ENCODE assay signal across 10 mouse cellular contexts in genomic region chr5:110363822-110364545, GRCm38 (mm10). TPM values are rescaled to one million over a fixed set of nuclear protein-coding genes. Genes with fewer than 3 reads are reported as not detected.
DNase-seq lines count a peak whose midpoint lies in the region; ATAC-seq and TF ChIP-seq lines count a peak whose summit lies in the region.
"Had no signal": no experiment of that assay in that cellular context is flagged by ENCODE, and none has a peak within 500 bp of the region (broad histone marks: within the 10 kb centered on the region; RNA-seq: fewer than 3 reads in every experiment).

No protein-coding gene starts in this region.

- WGBS in cerebellum, adult 2 months, result 77% methylated on average over 11 of the region's 11 CpGs
- 85% methylated on average over 11 of the region's 11 CpGs for WGBS in thymus, adult 2 months
- 59% methylated on average over 11 of the region's 11 CpGs for WGBS in liver, embryonic 12.5 days (ENCODE audit: insufficient replicate concordance)
- 54% methylated on average over 11 of the region's 11 CpGs for WGBS in stomach, postnatal 0 days

- no peak for TF ChIP-seq CTCF in cerebellum, adult 2 months (IDR thresholded peaks at IDR 0.05; ENCODE audit: borderline replicate concordance, insufficient read depth, low read depth, low read length)
- 0 out of 2 replicates have a peak, but pooled peaks have one; percentile 1 for TF ChIP-seq CTCF in thymus, adult 2 months (IDR thresholded peaks at IDR 0.05; ENCODE audit: borderline replicate concordance, control insufficient read depth, extremely low read depth, insufficient read depth, low read length, poor library complexity)
- TF ChIP-seq CTCF in stomach, postnatal 0 days (IDR thresholded peaks at IDR 0.05; ENCODE audit: low read depth), result peak; percentile 20; the same call in 1 of the 2 replicates

- H3K36me3 ChIP-seq in thymus, adult 2 months (ENCODE audit: control insufficient read depth, insufficient read depth, low read length), result no peaks in the 10 kb centered on the region
- H3K36me3 ChIP-seq in liver, embryonic 12.5 days, result peaks cover 11% of the 10 kb centered on the region
- H3K36me3 ChIP-seq in stomach, postnatal 0 days (ENCODE audit: control insufficient read depth, insufficient read depth, low read length), result peaks cover 4% of the 10 kb centered on the region; the same call in 1 of the 2 replicates

- no peak overlapping the region for H3K27ac ChIP-seq in cerebellum, adult 2 months (ENCODE audit: insufficient read depth, low read length)
- H3K27ac ChIP-seq in thymus, adult 2 months (ENCODE audit: control insufficient read depth, insufficient read depth, low read length), result no peak overlapping the region
- no peak overlapping the region for H3K27ac ChIP-seq in liver, embryonic 12.5 days
- H3K27ac ChIP-seq in stomach, postnatal 0 days (replicated peaks), result peak overlapping the region; percentile 40; the same call in 1 of the 2 replicates

- no peak for ATAC-seq in liver, embryonic 12.5 days
- ATAC-seq in stomach, postnatal 0 days (ENCODE audit: low FRiP score, low TSS enrichment), result peak; percentile 10; the same call in 1 of the 2 replicates

- peak overlapping the region; percentile 85 for H3K4me2 ChIP-seq in liver, embryonic 12.5 days
- H3K4me2 ChIP-seq in stomach, postnatal 0 days (replicated peaks; ENCODE audit: low read depth), result peak overlapping the region; percentile 88

- H3K9me3 ChIP-seq in liver, embryonic 12.5 days (replicated peaks), result no peaks in the 10 kb centered on the region
- H3K9me3 ChIP-seq in stomach, postnatal 0 days (ENCODE audit: control insufficient read depth, low read length), result no peaks in the 10 kb centered on the region

- H3K4me3 ChIP-seq in cerebellum, adult 2 months (replicated peaks; ENCODE audit: insufficient read depth, low read depth, low read length), result no peak overlapping the region
- H3K4me3 ChIP-seq in thymus, adult 2 months (ENCODE audit: control insufficient read depth, insufficient read depth, low read length), result no peak overlapping the region
- peak overlapping the region; percentile 51 for H3K4me3 ChIP-seq in liver, embryonic 12.5 days
- peak overlapping the region; percentile 50; the same call in 1 of the 2 replicates for H3K4me3 ChIP-seq in stomach, postnatal 0 days (ENCODE audit: low read depth, low read length)

- no peak for TF ChIP-seq EP300 in stomach, postnatal 0 days (optimal IDR thresholded peaks at IDR 0.05)

- TF ChIP-seq POLR2A in cerebellum, adult 2 months (IDR thresholded peaks at IDR 0.05; ENCODE audit: borderline replicate concordance, insufficient read depth, low read length), result no peak
- TF ChIP-seq POLR2A in thymus, adult 2 months (IDR thresholded peaks at IDR 0.05; ENCODE audit: control insufficient read depth, extremely low read depth, insufficient read depth, low read length, poor library complexity), result no peak

- peaks cover 4% of the 10 kb centered on the region for H3K4me1 ChIP-seq in cerebellum, adult 2 months (ENCODE audit: control insufficient read depth, insufficient read depth, low read length)
- H3K4me1 ChIP-seq in thymus, adult 2 months (replicated peaks; ENCODE audit: control insufficient read depth, insufficient read depth, low read length), result peaks cover 9% of the 10 kb centered on the region
- H3K4me1 ChIP-seq in liver, embryonic 12.5 days, result peaks cover 11% of the 10 kb centered on the region
- no peaks in the 10 kb centered on the region for H3K4me1 ChIP-seq in stomach, postnatal 0 days (replicated peaks; ENCODE audit: control insufficient read depth, insufficient read depth)

- no peaks in the 10 kb centered on the region for H3K27me3 ChIP-seq in cerebellum, adult 2 months (ENCODE audit: control insufficient read depth, insufficient read depth, low read length)
- no peaks in the 10 kb centered on the region; the same call in 1 of the 2 replicates for H3K27me3 ChIP-seq in thymus, adult 2 months (ENCODE audit: control insufficient read depth, insufficient read depth, low read length)
- peaks cover 39% of the 10 kb centered on the region for H3K27me3 ChIP-seq in liver, embryonic 12.5 days (replicated peaks)
- no peaks in the 10 kb centered on the region for H3K27me3 ChIP-seq in stomach, postnatal 0 days (ENCODE audit: control insufficient read depth, insufficient read depth, low read length)

- peak; percentile 18 for DNase-seq in cerebellum, adult 8-10 months
- no peak for DNase-seq in cerebellum, adult 2 months
- no peak for DNase-seq in thymus, adult 2 months
- no peak for DNase-seq in thymus, postnatal 4 days
- no peak for DNase-seq in stomach, postnatal 0 days (ENCODE audit: low spot score)
- DNase-seq in urinary bladder, postnatal 25 days (ENCODE audit: low spot score), result no peak
- DNase-seq in urinary bladder, postnatal 14 days (ENCODE audit: low spot score), result no peak

- no peak overlapping the region; the same call in 1 of the 2 replicates for H3K9ac ChIP-seq in liver, embryonic 12.5 days
- peak overlapping the region; percentile 66; the same call in 1 of the 2 replicates for H3K9ac ChIP-seq in stomach, postnatal 0 days (ENCODE audit: low read length)

RNA-seq across cellular contexts. Expression of gene Lrcol1, which starts 19.5 kb away (rescaled TPM):
- polyA plus RNA-seq in cerebellum, adult 2 months (2012; rRNA removed), result not detected in 2 replicates
- polyA plus RNA-seq in thymus, adult 2 months (2012; rRNA removed), result 0.28 and 0.73 TPM in 2 replicates
- not detected in 2 replicates for polyA plus RNA-seq in liver, embryonic 12.5 days (2016; fragmentation: Nextera tagmentation; extraction: Ambion mirVana)
- not detected in 2 replicates for polyA plus RNA-seq in stomach, postnatal 0 days (2015; fragmentation: Nextera tagmentation; extraction: Ambion mirVana)
- polyA plus RNA-seq: C2C12; erythroblast, embryonic 14.5 days had no signal

RNA-seq across cellular contexts. Expression of gene P2rx2, which starts 21.0 kb away (rescaled TPM):
- 0.26 and 0.32 TPM in 2 replicates for polyA plus RNA-seq in cerebellum, adult 2 months (2012; rRNA removed)
- polyA plus RNA-seq in thymus, adult 2 months (2012; rRNA removed), result 0.77 and 0.84 TPM in 2 replicates
- polyA plus RNA-seq in liver, embryonic 12.5 days (2016; fragmentation: Nextera tagmentation; extraction: Ambion mirVana), result 0.06 TPM in 1 of 2 replicates, not detected in the other
- polyA plus RNA-seq in stomach, postnatal 0 days (2015; fragmentation: Nextera tagmentation; extraction: Ambion mirVana), result 0.36 and 0.42 TPM in 2 replicates
- polyA plus RNA-seq: erythroblast, embryonic 14.5 days had no signal

Comparison
In these comparisons a context has a peak if more than half of its experiments do, and no peak if none do; other contexts are left out.
1. H3K4me3 ChIP-seq: peak in liver, embryonic 12.5 days (single experiment) and stomach, postnatal 0 days (single experiment); none in cerebellum, adult 2 months (single experiment) and thymus, adult 2 months (single experiment).